Mouse (Mus musculus) kidney, embryonic 15.5 days (tissue): ENCODE data around the gene Exph5. TPM values are rescaled to one million over a fixed set of nuclear protein-coding genes. Genes with fewer than 3 reads are reported as not detected.
A peak's percentile ranks its signal among the peaks of the same experiment; 100 is the strongest.

Experiments used
- ATAC-seq: fragments of 200-750 bp; cut with Nextera tagmentation; replicated peaks from 2 replicates; pipeline ENCODE4 v1.8.0; 2017; ENCODE audit warnings: moderate TSS enrichment; ENCODE audit not compliant: low FRiP score
- H3K27ac ChIP-seq: fragments of 300-500 bp; sonication (generic); 2 replicates; pipeline ENCODE4 v1.5.1; 2015; ENCODE audit warnings: mild to moderate bottlenecking, inconsistent platforms
- H3K27me3 ChIP-seq: fragments of 300-500 bp; sonication (generic); 2 replicates; pipeline ENCODE4 v1.6.1; 2015; ENCODE audit warnings: inconsistent platforms
- H3K36me3 ChIP-seq: fragments of 300-500 bp; sonication (generic); 2 replicates; pipeline ENCODE4 v1.6.1; 2015; ENCODE audit warnings: inconsistent platforms
- H3K4me1 ChIP-seq: fragments of 300-500 bp; sonication (generic); 2 replicates; pipeline ENCODE4 v1.6.1; 2015; ENCODE audit warnings: inconsistent platforms
- H3K4me2 ChIP-seq: fragments of 300-500 bp; sonication (generic); 2 replicates; pipeline ENCODE4 v1.6.1; 2015; ENCODE audit warnings: moderate library complexity, mild to moderate bottlenecking, inconsistent platforms
- H3K4me3 ChIP-seq: fragments of 300-500 bp; sonication (generic); replicated peaks from 2 replicates; pipeline ENCODE4 v1.5.1; 2015; ENCODE audit warnings: mild to moderate bottlenecking, inconsistent platforms
- H3K9ac ChIP-seq: fragments of 300-500 bp; sonication (generic); 2 replicates; pipeline ENCODE4 v1.6.1; 2015; ENCODE audit warnings: mild to moderate bottlenecking, inconsistent platforms
- H3K9me3 ChIP-seq: fragments of 300-500 bp; sonication (generic); replicated peaks from 2 replicates; pipeline ENCODE4 v1.6.1; 2016; ENCODE audit warnings: inconsistent platforms
- WGBS: fragments of 180-500 bp; shearing (Covaris S2); methylation state at CpG from one replicate; pipeline ENCODE4 v1.1.7; 2015; ENCODE audit warnings: mixed read lengths; 5-methylcytosine and 5-hydroxymethylcytosine counted together
- polyA plus RNA-seq: library from polyadenylated mRNA; unstranded; fragments of >200 nt; fragmentation: Nextera tagmentation; extraction: Ambion mirVana; gene quantifications from 2 replicates; pipeline ENCODE4 v1.2.1, GENCODE M21; 2015

Gene Exph5
- polyA plus RNA-seq: 1.9 and 2.2 TPM in 2 replicates

GRCm38 (mm10) chr9:53301269-53301720 is at the start of gene Exph5:
Gene Exph5 (plus strand): TSS chr9:53301670.
- H3K36me3 ChIP-seq: no peaks in the 10 kb centered on the region
- peak within 1 kb of the TSS; percentile 48 for H3K4me3 ChIP-seq
- H3K9me3 ChIP-seq: no peaks in the 10 kb centered on the region
- H3K27ac ChIP-seq: peak within 1 kb of the TSS; percentile 62
- peaks cover 15% of the 10 kb centered on the region for H3K4me1 ChIP-seq
- H3K4me2 ChIP-seq: peak within 1 kb of the TSS; percentile 94
- ATAC-seq: peak; percentile 82
- no peaks in the 10 kb centered on the region for H3K27me3 ChIP-seq
- peak within 1 kb of the TSS; percentile 25; the same call in 1 of the 2 replicates for H3K9ac ChIP-seq
- WGBS: under 1% methylated on average over 11 of the region's 11 CpGs

DNA sequence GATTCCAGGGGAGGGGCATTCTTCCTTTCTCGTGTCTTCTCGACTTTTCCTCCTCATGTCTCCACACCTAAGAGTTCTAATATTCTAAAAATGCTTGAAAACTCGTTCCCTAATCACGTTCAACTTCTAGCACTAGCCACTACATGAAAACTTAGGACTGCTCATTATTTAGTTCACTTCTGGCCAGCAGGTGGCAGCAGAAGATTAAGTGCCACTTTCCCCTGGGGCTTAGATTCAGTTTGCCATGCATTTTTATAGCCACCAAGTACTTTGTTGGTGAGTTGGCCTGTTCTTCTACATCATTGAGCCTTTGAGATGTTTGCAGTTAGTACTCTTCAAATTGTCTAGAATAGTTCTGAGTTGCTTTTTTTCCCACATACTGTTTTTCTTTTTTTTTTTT is 47.1 kb upstream of the Exph5 start:
- WGBS: 5% methylated on average over 4 of the region's 4 CpGs
- Histone ChIP-seq H3K36me3 (no peaks in the 10 kb centered on the region), H3K4me3 (no peak overlapping the region), H3K4me2 (no peak overlapping the region), H3K27ac (no peak overlapping the region), H3K9ac (no peak overlapping the region), H3K27me3 (peaks cover 3% of the 10 kb centered on the region; the same call in 1 of the 2 replicates), H3K9me3 (no peaks in the 10 kb centered on the region), H3K4me1 (peaks cover 7% of the 10 kb centered on the region)
- no peak for ATAC-seq

GRCm38 (mm10) chr9:53256690-53257305 is 44.7 kb upstream of the Exph5 start:
- Histone ChIP-seq H3K27ac (no peak overlapping the region), H3K4me3 (no peak overlapping the region), H3K4me2 (no peak overlapping the region), H3K4me1 (peaks cover 7% of the 10 kb centered on the region), H3K27me3 (no peaks in the 10 kb centered on the region; the same call in 1 of the 2 replicates), H3K9me3 (no peaks in the 10 kb centered on the region), H3K9ac (no peak overlapping the region), H3K36me3 (no peaks in the 10 kb centered on the region)
- ATAC-seq: no peak
- WGBS: 77% methylated on average over 4 of the region's 4 CpGs

GRCm38 (mm10) chr9:53257772-53258171 is 43.7 kb upstream of the Exph5 start:
- Histone ChIP-seq H3K4me3 (no peak overlapping the region), H3K9ac (no peak overlapping the region), H3K4me2 (no peak overlapping the region), H3K36me3 (no peaks in the 10 kb centered on the region), H3K9me3 (no peaks in the 10 kb centered on the region), H3K27ac (no peak overlapping the region), H3K4me1 (peaks cover 7% of the 10 kb centered on the region), H3K27me3 (no peaks in the 10 kb centered on the region)
- 3% methylated on average over 3 of the region's 3 CpGs for WGBS
- ATAC-seq: no peak

DNA sequence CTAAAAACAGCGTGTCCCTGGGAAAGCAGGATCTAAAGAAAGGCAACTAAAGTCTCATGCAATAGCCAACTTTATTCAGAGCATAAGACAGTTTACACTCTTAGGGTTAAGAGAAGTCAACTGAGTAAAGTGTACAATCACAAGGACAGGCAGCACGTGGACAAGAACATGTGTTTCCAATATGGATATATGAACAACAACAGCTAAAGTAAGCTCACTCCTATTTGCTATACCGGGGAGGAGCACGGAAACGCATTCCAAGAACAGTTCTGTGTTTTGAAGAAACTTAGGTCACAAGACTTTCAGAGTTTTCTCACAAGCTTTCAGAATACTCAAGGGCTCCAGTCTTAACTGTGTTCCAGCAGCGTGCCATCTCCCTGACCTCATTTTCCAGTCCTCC is 43.3 kb upstream of the Exph5 start:
- no peak overlapping the region for H3K4me3 ChIP-seq
- no peaks in the 10 kb centered on the region for H3K27me3 ChIP-seq
- H3K36me3 ChIP-seq: no peaks in the 10 kb centered on the region
- no peak overlapping the region for H3K27ac ChIP-seq
- no peaks in the 10 kb centered on the region for H3K9me3 ChIP-seq
- 37% methylated on average over 6 of the region's 6 CpGs for WGBS
- peaks cover 11% of the 10 kb centered on the region for H3K4me1 ChIP-seq
- no peak overlapping the region for H3K9ac ChIP-seq
- no peak for ATAC-seq
- H3K4me2 ChIP-seq: no peak overlapping the region

- peak overlapping the region; percentile 63 for H3K27ac ChIP-seq
- no peaks in the 10 kb centered on the region for H3K36me3 ChIP-seq
- H3K27me3 ChIP-seq: no peaks in the 10 kb centered on the region
- H3K9me3 ChIP-seq: no peaks in the 10 kb centered on the region
- H3K4me3 ChIP-seq: no peak overlapping the region
- ATAC-seq: no peak
- peaks cover 15% of the 10 kb centered on the region for H3K4me1 ChIP-seq
- WGBS: 51% methylated on average over 4 of the region's 4 CpGs
- no peak overlapping the region for H3K4me2 ChIP-seq
- no peak overlapping the region for H3K9ac ChIP-seq
These were observed 37.1 kb upstream of the Exph5 start for GRCm38 (mm10) chr9:53264387-53264786.

GRCm38 (mm10) chr9:53265589-53265988 is 35.9 kb upstream of the Exph5 start:
- no peak overlapping the region for H3K27ac ChIP-seq
- H3K4me3 ChIP-seq: no peak overlapping the region
- no peak overlapping the region for H3K4me2 ChIP-seq
- no peaks in the 10 kb centered on the region for H3K9me3 ChIP-seq
- no peaks in the 10 kb centered on the region for H3K36me3 ChIP-seq
- no peaks in the 10 kb centered on the region for H3K27me3 ChIP-seq
- WGBS: 91% methylated on average over 2 of the region's 2 CpGs
- H3K9ac ChIP-seq: no peak overlapping the region
- peaks cover 15% of the 10 kb centered on the region for H3K4me1 ChIP-seq
- no peak for ATAC-seq

GRCm38 (mm10) chr9:53268036-53268435 is 33.4 kb upstream of the Exph5 start:
- no peaks in the 10 kb centered on the region for H3K27me3 ChIP-seq
- no peak for ATAC-seq
- no peaks in the 10 kb centered on the region for H3K9me3 ChIP-seq
- 46% methylated on average over 5 of the region's 5 CpGs for WGBS
- no peak overlapping the region for H3K4me3 ChIP-seq
- no peak overlapping the region for H3K9ac ChIP-seq
- H3K27ac ChIP-seq: no peak overlapping the region
- H3K4me1 ChIP-seq: peaks cover 29% of the 10 kb centered on the region
- no peaks in the 10 kb centered on the region for H3K36me3 ChIP-seq
- H3K4me2 ChIP-seq: no peak overlapping the region

DNA sequence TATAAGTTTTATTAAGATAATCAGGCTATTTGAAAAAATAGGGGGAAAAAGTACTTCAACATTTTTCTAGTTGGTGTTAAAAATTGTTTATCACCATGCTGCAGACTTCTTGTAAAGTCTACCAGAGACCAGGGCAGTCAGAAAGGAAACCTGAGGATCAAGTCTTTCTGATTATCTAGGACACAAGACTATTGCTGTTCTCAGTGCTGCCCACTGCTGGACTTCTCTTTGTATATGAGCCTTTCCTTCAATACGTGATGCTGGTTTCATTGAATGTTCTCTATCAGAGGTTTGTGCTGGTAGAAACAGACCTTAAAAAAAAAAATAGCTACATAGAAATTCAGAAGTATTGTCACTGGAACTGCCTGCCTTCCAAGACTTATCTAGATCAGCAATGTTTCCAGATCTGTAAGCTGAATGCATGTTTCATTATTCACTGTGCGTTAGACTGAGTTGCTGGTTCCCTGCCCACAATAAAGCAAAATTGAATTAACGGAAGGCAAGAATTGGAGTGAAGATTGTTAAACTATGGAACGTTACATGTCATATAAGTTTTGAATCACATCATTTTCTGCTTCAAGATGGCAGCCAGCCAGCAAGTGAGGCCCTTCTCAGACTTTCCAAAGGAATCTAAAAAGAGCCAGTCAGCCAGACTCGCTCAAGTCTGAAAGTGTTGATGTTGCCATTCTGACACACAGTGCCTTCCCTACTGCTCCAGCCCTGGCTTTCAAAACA is 32.6 kb upstream of the Exph5 start:
- H3K4me3 ChIP-seq: no peak overlapping the region
- no peak overlapping the region for H3K9ac ChIP-seq
- H3K9me3 ChIP-seq: no peaks in the 10 kb centered on the region
- peaks cover 25% of the 10 kb centered on the region for H3K4me1 ChIP-seq
- H3K27me3 ChIP-seq: no peaks in the 10 kb centered on the region
- no peaks in the 10 kb centered on the region for H3K36me3 ChIP-seq
- H3K4me2 ChIP-seq: no peak overlapping the region
- 71% methylated on average over 5 of the region's 5 CpGs for WGBS
- 0 out of 2 replicates have a peak overlapping the region, but pooled peaks have one; percentile 19 for H3K27ac ChIP-seq
- ATAC-seq: no peak

GRCm38 (mm10) chr9:53269466-53269755 is 32.1 kb upstream of the Exph5 start:
- Histone ChIP-seq H3K9me3 (no peaks in the 10 kb centered on the region), H3K9ac (no peak overlapping the region), H3K27ac (0 out of 2 replicates have a peak overlapping the region, but pooled peaks have one; percentile 19), H3K4me1 (peaks cover 24% of the 10 kb centered on the region), H3K4me2 (no peak overlapping the region), H3K27me3 (no peaks in the 10 kb centered on the region), H3K36me3 (no peaks in the 10 kb centered on the region), H3K4me3 (no peak overlapping the region)
- no peak for ATAC-seq
- 93% methylated on average over 5 of the region's 5 CpGs for WGBS

- 28% methylated on average over 5 of the region's 5 CpGs for WGBS
- Histone ChIP-seq H3K27ac (peak overlapping the region; percentile 88), H3K9me3 (no peaks in the 10 kb centered on the region), H3K4me2 (no peak overlapping the region), H3K36me3 (no peaks in the 10 kb centered on the region), H3K4me1 (peaks cover 22% of the 10 kb centered on the region), H3K4me3 (no peak overlapping the region), H3K9ac (no peak overlapping the region), H3K27me3 (no peaks in the 10 kb centered on the region)
- ATAC-seq: peak; percentile 60; the same call in 1 of the 2 replicates
These were observed 30.0 kb upstream of the Exph5 start for GRCm38 (mm10) chr9:53271281-53272022.

DNA sequence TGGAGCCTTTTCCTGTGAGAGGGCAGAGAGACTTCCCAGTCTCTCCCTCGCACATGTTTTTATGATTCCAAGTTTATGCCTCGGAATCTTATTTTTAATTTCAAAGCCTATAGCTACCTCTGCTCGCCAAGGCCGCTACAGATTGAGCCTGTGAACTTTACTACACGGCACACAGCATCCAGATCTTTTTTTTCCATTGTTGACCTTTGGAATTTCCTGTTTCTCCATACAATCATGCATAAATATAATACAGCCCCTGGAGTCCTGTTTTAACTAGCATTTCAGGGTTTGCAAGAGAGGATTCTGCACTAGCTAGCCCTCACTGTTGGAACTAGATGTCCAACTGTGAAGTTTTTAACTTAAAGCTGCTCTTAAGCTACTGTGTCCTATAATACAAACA is 29.3 kb upstream of the Exph5 start:
- no peak for ATAC-seq
- Histone ChIP-seq H3K4me3 (no peak overlapping the region), H3K9ac (no peak overlapping the region), H3K4me1 (peaks cover 22% of the 10 kb centered on the region), H3K9me3 (no peaks in the 10 kb centered on the region), H3K4me2 (0 out of 2 replicates have a peak overlapping the region, but pooled peaks have one; percentile 8), H3K27me3 (no peaks in the 10 kb centered on the region), H3K27ac (peak overlapping the region; percentile 88), H3K36me3 (no peaks in the 10 kb centered on the region)
- 31% methylated on average over 5 of the region's 5 CpGs for WGBS
